Mouse (Mus musculus) thymus, postnatal 0 days (tissue): ENCODE data around the gene Klhl8. TPM values are rescaled to one million over a fixed set of nuclear protein-coding genes. Genes with fewer than 3 reads are reported as not detected.

Source experiments
- DNase-seq: peaks from one replicate; pipeline ENCODE4 v3.0.0-alpha.2; 2015; ENCODE audit warnings: low spot score
- polyA plus RNA-seq: library from polyadenylated mRNA; unstranded; fragments of >200 nt; fragmentation: Nextera tagmentation; extraction: Ambion mirVana; gene quantifications from 2 replicates; pipeline ENCODE4 v1.2.1, GENCODE M21; 2015

Gene Klhl8
- polyA plus RNA-seq, 1 experiment from 2014 or later = 9.3 TPM

DNA sequence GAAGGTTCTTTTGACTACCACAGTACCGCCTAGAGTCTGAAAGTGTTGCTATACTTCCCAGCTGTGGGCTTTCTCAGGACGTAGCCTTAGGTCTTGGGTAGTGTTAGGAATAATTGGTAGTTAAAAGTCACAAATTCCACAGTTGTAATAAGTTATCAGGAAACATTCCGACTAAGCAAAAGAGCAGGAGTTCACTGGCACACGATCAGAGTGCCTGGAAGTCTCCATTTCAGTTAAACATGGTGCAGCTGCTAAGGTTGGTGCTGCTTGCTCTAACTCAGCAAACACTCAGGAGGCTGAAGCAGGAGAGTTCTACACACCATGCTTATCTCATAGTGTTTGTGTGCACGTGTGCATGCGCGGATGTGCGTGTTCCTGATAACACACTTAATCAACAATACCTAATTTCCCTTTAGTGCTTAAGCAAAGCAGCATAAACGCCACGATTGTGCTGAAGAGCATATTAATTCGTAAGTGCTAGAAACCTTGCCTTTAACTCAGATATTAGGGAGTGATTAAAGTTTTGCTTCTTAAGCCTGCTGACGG is 97.0 kb downstream of the Klhl8 start:
- no peak for DNase-seq

DNA sequence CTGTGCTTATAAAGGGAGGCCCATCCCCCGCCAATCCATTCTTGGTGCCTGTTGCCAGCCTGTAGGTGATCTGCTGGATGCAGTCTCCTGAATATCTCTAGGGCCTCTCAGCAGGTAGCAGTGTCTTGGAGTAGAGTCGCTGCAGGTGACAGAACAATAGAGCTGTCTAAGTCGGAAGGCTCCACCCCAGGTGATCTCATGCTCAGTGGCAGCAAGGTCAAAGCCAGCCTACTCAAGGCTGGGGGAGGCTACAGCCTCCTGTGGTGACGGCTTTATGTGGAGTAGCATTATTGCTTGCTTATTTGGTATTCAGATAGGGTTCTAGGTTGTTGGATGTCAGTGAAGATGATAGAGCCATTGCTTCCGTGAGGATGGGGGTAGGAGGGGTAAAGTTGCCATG is 97.8 kb downstream of the Klhl8 start:
- no peak for DNase-seq

Other genes with a start within 250 kb of the Klhl8 start
- gene Aff1, start 218.9 kb downstream of the Klhl8 start, polyA plus RNA-seq = 18.9 and 21.9 TPM in 2 replicates
- 0.12 TPM in 2 replicates for gene Hsd17b13, start 66.2 kb upstream of the Klhl8 start, polyA plus RNA-seq
- 3.9 and 5.7 TPM in 2 replicates for gene Hsd17b11, start 110.7 kb upstream of the Klhl8 start, polyA plus RNA-seq
- gene Nudt9, start 135.0 kb upstream of the Klhl8 start, polyA plus RNA-seq = 53.9 and 56.6 TPM in 2 replicates
- gene Gm17660, start 166.3 kb upstream of the Klhl8 start, polyA plus RNA-seq = not detected in 2 replicates
- gene Sparcl1, start 202.5 kb upstream of the Klhl8 start, polyA plus RNA-seq = 34.1 and 35.4 TPM in 2 replicates